Mouse (Mus musculus) liver, adult 10 weeks (tissue): ENCODE results near the gene Btbd35f11. TPM values are rescaled to one million over a fixed set of nuclear protein-coding genes. Genes with fewer than 3 reads are reported as not detected.

Source experiments
- polyA plus RNA-seq: library from polyadenylated mRNA; stranded (reverse); fragments of 350-450 nt; fragmentation: Illumina TruSeq; extraction: RNeasy Lipid Tissue Mini Kit (QIAGEN cat#74804); gene quantifications from one replicate; pipeline ENCODE4 v1.2.3, GENCODE M21; 2014; ENCODE audit warnings: low read depth, low replicate concordance

Btbd35f11 gene
- not detected for polyA plus RNA-seq

DNA sequence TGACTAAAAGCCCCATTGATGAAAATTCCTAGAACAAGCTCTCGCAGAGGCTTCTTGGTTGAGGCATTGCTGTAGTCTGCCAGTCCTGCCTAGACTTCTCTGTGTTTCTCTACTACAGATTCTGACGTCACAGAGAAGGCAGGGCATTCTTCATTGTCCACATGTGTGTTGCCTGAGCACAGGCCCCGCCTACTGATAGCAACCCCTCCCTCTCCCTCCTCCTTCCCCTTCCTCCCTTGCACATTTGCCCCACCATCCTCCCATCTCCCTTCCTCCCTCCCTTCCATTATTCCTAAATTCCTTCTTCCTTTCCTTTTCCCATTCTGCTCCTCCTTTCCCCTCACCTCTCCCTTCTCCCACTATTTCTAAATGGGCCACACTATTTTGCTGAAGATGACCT lies at the start of gene Btbd35f11:
TSS of gene Btbd35f11 (minus strand) at position 101 of the 400 bp plus-strand sequence.

Other genes starting within 250 kb of the Btbd35f11 start
- not detected for gene Btbd35f24, start 247.9 kb downstream of the Btbd35f11 start, polyA plus RNA-seq